Comparison of ENCODE assay signal across 15 mouse cellular contexts in genomic region chr6:97292096-97292495, GRCm38 (mm10). TPM values are rescaled to one million over a fixed set of nuclear protein-coding genes. Genes with fewer than 3 reads are reported as not detected.
"Had no signal": no experiment of that assay in that cellular context is flagged by ENCODE, and none has a peak within 500 bp of the region (broad histone marks: within the 10 kb centered on the region; RNA-seq: fewer than 3 reads in every experiment).

No protein-coding gene starts in this region.

- DNase-seq: kidney, adult 11 months; kidney, adult 9 months; kidney, postnatal 36 days; left cerebral cortex, postnatal 4 days; midbrain, embryonic 14.5 days; thymus, adult 2 months; thymus, postnatal 25 days had no signal

- H3K9ac ChIP-seq: limb, embryonic 13.5 days; liver, embryonic 15.5 days; neural tube, embryonic 15.5 days had no signal

- H3K4me1 ChIP-seq: neural tube, embryonic 15.5 days had no signal

- H3K9me3 ChIP-seq: limb, embryonic 13.5 days; liver, embryonic 15.5 days; neural tube, embryonic 15.5 days had no signal

- H3K4me2 ChIP-seq: limb, embryonic 13.5 days; liver, embryonic 15.5 days; neural tube, embryonic 15.5 days had no signal

- H3K4me3 ChIP-seq: limb, embryonic 13.5 days; liver, embryonic 15.5 days; myocyte; neural tube, embryonic 15.5 days had no signal

- H3K27ac ChIP-seq: kidney, postnatal 0 days; limb, embryonic 13.5 days; liver, embryonic 15.5 days; neural tube, embryonic 15.5 days had no signal

- H3K27me3 ChIP-seq: limb, embryonic 13.5 days; liver, embryonic 15.5 days; neural tube, embryonic 15.5 days had no signal

RNA-seq across cellular contexts. Expression of gene Lmod3, which starts 39.5 kb away (rescaled TPM):
- total RNA-seq: layer of hippocampus, postnatal 14 days; left cerebral cortex, adult 18-20 months; megakaryocyte-erythroid progenitor cell, adult 5-6 weeks had no signal
- polyA plus RNA-seq: midbrain, embryonic 14.5 days had no signal
